Mouse (Mus musculus): ENCODE data around the gene Gzmc.

- TF ChIP-seq CTCF (conservative IDR thresholded peaks at IDR 0.05 in 1 of 2, IDR thresholded peaks at IDR 0.05 in 1 of 2; ENCODE audit: low read depth in 2 of 2, low read length in 2 of 2) (no peak), TCF12 (IDR thresholded peaks at IDR 0.05; ENCODE audit: low read depth, low read length) (no peak), ZMIZ1 (IDR thresholded peaks at IDR 0.05; ENCODE audit: low read depth, low read length) (no peak), EP300 (IDR thresholded peaks at IDR 0.05; ENCODE audit: low read length) (no peak), KAT2A (IDR thresholded peaks at IDR 0.05; ENCODE audit: insufficient replicate concordance, low read length) (no peak), MAFK (IDR thresholded peaks at IDR 0.05; ENCODE audit: insufficient replicate concordance, low read length) (no peak), NELFE (IDR thresholded peaks at IDR 0.05; ENCODE audit: low read depth, low read length) (no peak), MYC (IDR thresholded peaks at IDR 0.05; ENCODE audit: low read depth, low read length) (no peak), POLR2A (IDR thresholded peaks at IDR 0.05; ENCODE audit: low read depth, low read length) (no peak), ELF1 (IDR thresholded peaks at IDR 0.05; ENCODE audit: low read depth, low read length) (no peak), ZNF384 (IDR thresholded peaks at IDR 0.05; ENCODE audit: low read depth, low read length) (no peak), RAD21 (IDR thresholded peaks at IDR 0.05; ENCODE audit: low read depth, low read length) (no peak), ZC3H11A (IDR thresholded peaks at IDR 0.05; ENCODE audit: low read depth, low read length) (no peak), CHD1 (IDR thresholded peaks at IDR 0.05; ENCODE audit: low read depth, low read length) (no peak)
These were observed at the start of gene Gzmc for GRCm38 (mm10) chr14:56234556-56234955.

All from CH12.LX (cell line).